Mouse (Mus musculus): Measurements from ENCODE around the gene Arpc4.

- no peak for TF ChIP-seq GATA1 (IDR thresholded peaks at IDR 0.05; ENCODE audit: low read length)
- no peak for TF ChIP-seq TAL1 (IDR thresholded peaks at IDR 0.05; ENCODE audit: low read length)
Measured at GRCm38 (mm10) chr6:113366639-113367038, 11.3 kb upstream of the Arpc4 start.
